Mouse (Mus musculus) kidney, adult 8-10 months (tissue): ENCODE measurements at regions not wholly inside any gene's neighbourhood (a gene's known extent, or its start where the extent isn't known, plus 50 kb on each side); places are given as distances from the start of the nearest gene placed in this dataset.

Experiments used
- DNase-seq, 2 experiments: peaks; one replicate each; pipeline ENCODE4 v3.0.0; 2022

DNA sequence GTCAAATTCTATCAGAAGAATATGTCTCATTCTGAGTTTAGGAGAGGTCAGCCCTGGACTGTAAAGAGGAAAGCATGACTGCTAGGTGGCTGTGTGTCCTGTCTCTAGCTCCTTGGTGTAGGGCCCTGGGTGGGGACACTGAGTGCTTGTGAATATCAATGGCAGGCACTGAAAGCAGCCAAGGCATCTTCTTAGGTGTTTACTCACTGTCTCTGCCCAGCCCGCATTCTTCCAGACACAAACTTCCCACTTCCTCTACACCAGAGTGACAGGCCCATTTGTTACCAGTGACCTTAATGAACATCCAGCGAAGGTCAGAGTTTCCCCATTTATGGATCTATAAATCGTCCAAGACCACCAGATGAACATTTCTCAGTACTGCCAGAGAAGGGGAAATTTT is 823.1 kb downstream of the Efna5 start:
- DNase-seq = no peak

DNA sequence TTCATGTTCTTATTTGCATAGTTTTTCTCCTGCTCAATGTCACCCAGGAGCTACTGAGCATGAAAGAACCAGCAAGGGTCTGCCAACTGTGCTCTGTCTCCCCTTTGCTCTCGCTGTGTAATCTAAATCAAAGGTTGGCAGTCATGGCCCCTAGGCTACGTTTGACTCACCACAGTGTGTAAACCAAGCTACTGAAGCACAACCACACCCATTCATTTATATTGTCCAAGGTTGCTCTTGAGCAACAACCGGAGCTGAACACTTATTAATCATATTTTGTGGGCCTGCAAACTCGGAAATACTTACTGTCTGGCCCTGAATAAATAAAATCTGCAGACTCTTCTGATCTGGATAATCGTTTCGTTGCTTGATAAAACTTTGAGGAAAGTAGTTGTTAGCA is 826.3 kb downstream of the Efna5 start:
- no peak for DNase-seq

DNA sequence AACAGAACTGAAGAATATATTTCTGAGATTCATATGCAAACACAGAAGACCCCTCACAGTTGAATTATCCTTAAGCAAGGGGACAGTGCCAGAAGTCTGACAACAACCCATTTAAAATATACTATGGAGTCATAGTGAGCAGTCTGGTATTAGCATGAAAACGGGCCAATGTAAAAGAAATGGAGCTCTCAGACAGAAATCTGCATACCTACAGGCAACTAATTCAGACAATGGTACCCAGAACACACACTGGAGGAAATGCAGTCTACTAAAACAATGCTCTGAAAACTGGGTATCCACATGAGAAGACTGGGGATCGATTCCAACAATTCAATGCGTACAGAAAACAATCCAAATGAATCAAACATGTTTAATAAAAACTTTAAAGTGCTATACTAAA is 832.1 kb downstream of the Efna5 start:
- no peak for DNase-seq

GRCm38 (mm10) chr17:62030614-62031013 is 850.5 kb downstream of the Efna5 start:
- DNase-seq = no peak
